Mouse (Mus musculus) right cerebral cortex, postnatal 25 days (tissue): Measurements from ENCODE around the gene Unc80.
A peak's percentile ranks its signal among the peaks of the same experiment; 100 is the strongest.

Source experiments
- DNase-seq: peaks from one replicate; pipeline ENCODE4 v3.0.0; 2022

Unc80 gene

GRCm38 (mm10) chr1:66467821-66468703, at the start of gene Unc80:
Gene Unc80, plus strand, starts transcription at chr1:66468367.
- DNase-seq = peak; percentile 83

GRCm38 (mm10) chr1:66426073-66426472, 42.1 kb upstream of the Unc80 start:
- no peak for DNase-seq

DNA sequence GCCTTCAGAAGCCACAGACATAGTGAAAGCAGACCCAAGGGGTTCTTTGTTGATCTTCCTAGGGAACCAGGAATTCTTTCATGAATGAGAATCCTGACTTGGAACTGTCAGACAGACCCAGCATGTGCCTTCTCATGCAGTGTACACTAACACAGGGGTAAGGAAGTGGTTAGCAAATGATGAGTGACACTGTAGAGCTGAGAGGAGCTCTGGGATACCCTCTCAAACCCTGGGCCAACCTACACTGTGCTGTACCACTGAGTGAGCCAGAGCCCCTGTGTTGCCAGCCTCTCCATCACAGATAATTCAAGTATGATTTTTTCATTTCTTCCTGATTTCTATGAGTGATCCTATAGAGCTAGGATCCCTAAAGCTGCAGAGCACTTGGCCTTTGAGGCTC, 37.2 kb upstream of the Unc80 start:
- DNase-seq = no peak

DNA sequence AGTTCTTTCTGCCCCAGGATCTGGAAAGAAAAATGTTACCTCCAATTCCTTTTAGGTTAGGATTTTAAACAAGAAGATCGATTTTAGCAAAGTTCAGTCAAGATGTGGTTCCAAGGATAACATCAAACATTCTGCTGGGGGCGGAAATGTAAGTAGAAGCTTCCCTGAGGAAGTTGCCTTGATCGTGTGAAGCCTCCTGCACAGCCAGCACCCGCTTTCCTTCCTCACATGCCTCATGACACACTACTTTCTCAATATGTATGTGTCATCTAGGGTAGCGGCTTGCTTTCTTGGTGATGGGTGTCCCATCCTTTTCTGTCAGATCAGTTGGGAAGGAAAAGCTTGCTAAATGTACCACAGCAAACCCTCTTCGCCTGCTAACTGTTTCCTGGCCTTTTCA, 36.7 kb upstream of the Unc80 start:
- no peak for DNase-seq

- DNase-seq = no peak
Observed at GRCm38 (mm10) chr1:66438069-66438468, 30.1 kb upstream of the Unc80 start.

DNA sequence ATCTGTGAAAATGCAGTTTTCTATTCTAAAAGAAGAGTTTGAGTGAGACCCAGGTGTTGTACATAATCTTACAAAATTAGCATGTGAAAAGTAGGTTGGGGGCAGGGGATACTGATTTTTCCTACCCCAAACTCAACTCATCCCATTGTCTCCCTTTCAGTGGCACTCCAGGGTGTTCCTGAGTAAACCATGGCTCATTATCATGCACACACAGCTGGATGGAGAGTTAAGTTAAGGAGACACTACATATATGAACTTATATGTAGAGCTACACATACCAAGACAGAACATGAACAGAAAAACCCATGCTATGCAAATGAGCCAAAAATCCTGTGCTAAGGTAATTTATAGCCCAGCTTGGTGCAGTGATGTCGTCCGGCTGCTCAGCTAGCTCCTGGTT, 25.2 kb upstream of the Unc80 start:
- no peak for DNase-seq

- DNase-seq = no peak
Observed at GRCm38 (mm10) chr1:66449471-66449870, 18.7 kb upstream of the Unc80 start.

DNA sequence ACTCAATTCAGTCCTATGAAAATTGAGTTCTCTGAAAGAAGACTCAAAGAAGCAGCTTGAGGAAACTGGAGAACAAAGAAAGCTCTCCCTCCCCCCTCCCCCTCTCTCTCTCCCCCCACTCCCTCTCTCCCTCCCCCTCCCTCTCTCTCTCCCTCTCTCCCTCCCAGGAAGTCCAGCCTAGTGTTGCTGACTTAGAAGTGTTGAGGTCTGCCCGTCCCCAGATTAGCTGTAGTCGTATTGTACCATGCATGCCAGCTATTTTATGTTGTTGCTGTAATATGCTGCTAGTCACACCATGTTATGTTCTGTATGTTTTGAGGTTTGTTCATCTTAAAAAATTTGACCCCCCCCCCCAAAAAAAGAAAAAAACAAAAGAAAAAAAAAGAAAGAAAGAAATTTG, 11.6 kb upstream of the Unc80 start:
- no peak for DNase-seq

DNA sequence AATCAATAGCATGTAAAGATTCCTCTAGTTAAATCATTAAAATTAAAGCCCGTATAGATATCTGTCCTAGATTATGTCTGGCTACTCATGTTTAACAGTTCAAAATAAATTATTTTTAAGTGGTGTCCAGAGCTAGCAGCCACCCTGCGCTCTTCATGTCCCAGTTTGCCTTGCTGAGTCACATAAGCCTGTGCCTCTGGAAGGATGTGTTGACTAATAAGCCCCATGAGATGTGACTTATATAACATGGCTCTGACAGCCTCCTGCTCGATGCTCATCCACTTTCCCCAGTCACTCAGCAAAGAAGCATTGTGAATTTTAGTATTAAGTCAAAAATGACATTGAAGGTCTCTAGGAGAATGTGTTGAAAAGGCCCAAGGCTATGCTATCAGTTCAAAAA, 10.4 kb upstream of the Unc80 start:
- DNase-seq = no peak

DNA sequence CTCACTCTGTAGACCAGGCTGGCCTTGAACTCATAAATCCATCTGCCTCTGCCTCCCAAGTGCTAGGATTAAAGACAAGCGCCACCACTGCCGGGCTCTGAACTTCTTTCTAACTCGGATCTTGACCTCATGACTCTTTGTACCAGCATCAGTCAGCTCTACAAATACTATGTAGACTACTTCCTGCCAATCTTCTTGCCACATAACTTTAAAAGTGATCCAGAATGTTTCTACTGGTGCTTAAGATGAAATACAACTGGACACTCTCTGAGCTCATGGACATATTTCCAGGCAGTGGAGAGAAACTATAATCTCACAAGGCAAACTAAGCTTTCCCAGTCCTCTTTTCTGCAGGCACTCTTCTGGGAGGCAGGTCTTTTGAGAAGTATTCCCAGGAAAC, 8.8 kb upstream of the Unc80 start:
- no peak for DNase-seq

- DNase-seq = no peak
Observed at GRCm38 (mm10) chr1:66460850-66461249, 7.3 kb upstream of the Unc80 start.

GRCm38 (mm10) chr1:66468704-66469020, 495 bp downstream of the Unc80 start:
- DNase-seq = peak; percentile 22

- no peak for DNase-seq
Observed at GRCm38 (mm10) chr1:66482751-66483150, 14.6 kb downstream of the Unc80 start.

GRCm38 (mm10) chr1:66493064-66493463, 24.9 kb downstream of the Unc80 start:
- DNase-seq = no peak

GRCm38 (mm10) chr1:66495310-66496012, 27.3 kb downstream of the Unc80 start:
- no peak for DNase-seq

DNA sequence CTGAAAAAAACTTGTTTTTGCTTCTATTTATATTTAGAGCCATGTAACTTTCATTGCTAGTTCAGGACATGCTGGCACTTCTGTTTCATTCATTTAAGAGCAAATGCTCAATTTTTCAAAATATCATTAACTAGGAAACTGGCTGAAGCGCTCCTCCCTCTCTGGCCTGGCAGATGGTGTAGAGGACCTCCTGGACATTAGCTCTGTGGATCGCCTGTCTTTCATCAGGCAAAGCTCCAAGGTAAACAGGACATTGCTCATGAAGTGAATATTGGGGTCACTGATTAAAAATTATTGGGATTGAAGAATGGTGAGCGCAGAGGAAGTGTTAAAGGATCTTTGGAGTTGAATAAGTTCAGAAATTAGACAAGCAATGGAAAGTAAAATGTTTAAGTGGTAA, 82.6 kb downstream of the Unc80 start:
- DNase-seq = no peak

- peak; percentile 64 for DNase-seq
Observed at GRCm38 (mm10) chr1:66552396-66552966, 84.3 kb downstream of the Unc80 start.

DNA sequence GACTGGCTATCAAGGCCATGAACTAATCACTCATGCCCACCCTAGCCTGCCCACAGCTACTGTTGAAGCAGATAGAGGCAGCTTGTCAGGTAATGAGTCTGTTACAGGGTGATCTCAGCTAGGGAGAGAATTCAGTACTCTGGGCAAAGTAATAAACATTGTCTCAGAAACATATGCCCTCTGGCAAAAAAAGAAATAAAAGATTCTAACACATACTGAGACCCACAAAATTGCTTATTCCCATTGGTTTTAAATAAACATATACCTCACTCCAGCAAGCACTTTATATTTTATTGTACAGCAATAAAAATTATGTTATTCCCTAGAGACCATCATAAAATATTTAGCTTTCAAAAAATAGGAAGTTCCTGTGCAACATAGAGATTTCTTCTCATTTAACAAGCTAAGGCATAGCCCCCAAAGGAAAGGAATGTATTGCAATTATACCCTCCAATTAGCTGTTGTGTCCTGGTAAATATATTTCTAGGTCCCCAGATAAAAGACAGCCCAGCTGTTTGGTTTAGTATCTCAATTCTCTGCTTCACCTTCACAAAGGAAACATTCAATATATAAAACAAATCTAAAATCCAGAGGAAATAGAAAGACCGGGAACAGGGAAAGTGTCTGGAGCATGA, 93.6 kb downstream of the Unc80 start:
- DNase-seq = no peak

GRCm38 (mm10) chr1:66562332-66562731, 94.2 kb downstream of the Unc80 start:
- no peak for DNase-seq

- no peak for DNase-seq
Observed at GRCm38 (mm10) chr1:66569736-66570135, 101.6 kb downstream of the Unc80 start.

DNA sequence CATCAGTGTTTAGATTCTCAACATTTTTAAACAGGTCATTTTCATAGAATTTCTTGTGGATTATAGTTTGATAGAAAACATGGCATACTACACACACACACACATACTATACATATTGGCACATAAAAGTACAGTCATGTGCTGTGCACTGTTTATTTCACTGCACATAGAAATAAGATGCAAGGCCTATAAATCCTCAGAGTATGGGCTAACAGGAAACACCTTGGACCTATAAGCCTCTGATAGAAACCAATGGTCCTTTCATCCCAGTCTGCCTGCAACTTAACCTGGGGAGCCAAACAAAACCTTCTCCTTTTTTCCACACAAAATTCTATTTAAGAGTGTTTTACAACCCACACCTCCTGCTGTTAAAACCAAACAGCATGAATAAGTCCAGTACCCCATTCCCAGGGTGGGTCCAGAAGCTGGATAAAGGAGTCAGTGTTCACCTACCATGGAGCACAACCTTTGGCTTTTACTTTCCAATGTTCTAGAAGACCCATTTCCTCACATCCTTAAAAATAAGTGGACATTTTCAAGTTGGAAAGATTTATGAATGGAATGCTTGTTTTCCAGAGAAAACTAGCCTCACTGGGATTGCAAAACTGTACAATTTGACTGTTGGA, 129.1 kb downstream of the Unc80 start:
- DNase-seq = no peak

DNA sequence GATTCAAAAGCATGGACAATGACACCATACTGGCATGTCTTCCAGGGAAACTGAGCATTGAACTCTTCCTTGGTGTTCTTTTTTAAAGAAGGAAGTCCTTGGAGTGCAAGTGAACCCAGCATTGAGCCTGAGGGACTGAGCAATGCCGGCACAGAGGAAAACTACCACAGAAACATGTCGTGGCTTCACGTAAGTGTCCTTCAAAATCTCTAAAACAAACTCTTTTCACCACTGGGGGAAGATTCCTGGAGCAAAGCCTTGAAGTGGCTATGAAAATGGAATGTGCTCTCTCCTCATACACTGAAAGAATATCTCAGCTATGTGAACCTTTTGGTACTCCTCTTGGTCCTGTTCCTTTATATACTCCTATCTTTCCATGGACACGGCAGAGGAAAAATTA, 140.1 kb downstream of the Unc80 start:
- DNase-seq = no peak

DNA sequence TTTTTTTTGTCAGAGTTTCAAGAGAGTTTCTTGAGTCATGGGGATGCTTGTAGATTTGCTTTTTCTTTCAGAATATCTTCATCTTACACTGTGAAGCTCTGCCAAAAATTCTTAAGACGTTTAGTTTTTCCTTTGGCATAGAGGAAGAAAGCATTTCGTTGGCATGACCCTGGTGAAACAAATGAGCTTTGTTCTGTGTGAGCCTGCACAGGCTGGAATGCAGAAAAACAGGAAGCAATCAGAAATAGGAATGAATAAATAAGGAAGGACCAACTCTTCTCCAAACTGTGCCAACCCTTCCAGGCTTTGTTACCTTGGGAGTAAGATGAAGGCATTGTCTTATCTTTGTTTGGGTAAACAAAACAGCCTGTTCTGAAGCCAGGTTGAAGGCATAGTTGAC, 149.0 kb downstream of the Unc80 start:
- no peak for DNase-seq
